Mouse (Mus musculus): ENCODE results near the gene Fam171a1.

DNA sequence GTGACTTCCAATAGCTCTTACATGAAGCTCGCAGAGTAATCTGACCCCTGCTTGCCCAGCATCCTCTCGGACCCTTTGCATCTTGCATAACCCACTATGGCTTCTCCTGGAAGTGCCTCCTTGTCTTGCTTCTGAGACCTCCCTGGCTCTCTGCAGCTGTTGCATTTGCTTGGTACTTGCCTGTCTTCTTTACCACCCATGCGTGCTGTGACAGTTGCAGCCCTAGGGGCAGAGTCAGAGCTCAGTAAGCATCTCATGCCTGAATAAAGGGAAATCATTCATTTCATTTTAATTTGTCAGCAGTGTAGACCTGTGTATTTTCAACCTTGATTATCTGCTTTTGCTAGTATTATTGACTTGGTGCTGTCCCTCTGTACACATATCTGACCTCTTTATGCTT, 62.7 kb downstream of the Fam171a1 start:
- no peak for TF ChIP-seq POLR2A (IDR thresholded peaks at IDR 0.05; ENCODE audit: low read depth, low read length)
- no peak for TF ChIP-seq CTCF (conservative IDR thresholded peaks at IDR 0.05; ENCODE audit: insufficient read depth, insufficient read length, low read depth, low read length)
